Mouse (Mus musculus) midbrain, embryonic 12.5 days (tissue): ENCODE results near the gene 1700113H08Rik. TPM values are rescaled to one million over a fixed set of nuclear protein-coding genes. Genes with fewer than 3 reads are reported as not detected.

Experiments used
- ATAC-seq: fragments of 200-750 bp; cut with Nextera tagmentation; 2 replicates; pipeline ENCODE4 v1.8.0; 2017; ENCODE audit warnings: low read depth, moderate TSS enrichment, moderate library complexity; ENCODE audit not compliant: low FRiP score
- H3K27ac ChIP-seq: fragments of 300-500 bp; sonication (generic); replicated peaks from 2 replicates; pipeline ENCODE4 v1.5.1; 2016; ENCODE audit warnings: mild to moderate bottlenecking
- H3K27me3 ChIP-seq: fragments of 300-500 bp; sonication (generic); 2 replicates; pipeline ENCODE4 v1.6.1; 2016; ENCODE audit warnings: mild to moderate bottlenecking
- H3K36me3 ChIP-seq: fragments of 300-500 bp; sonication (generic); 2 replicates; pipeline ENCODE4 v1.6.1; 2016
- H3K4me1 ChIP-seq: fragments of 300-500 bp; sonication (generic); 2 replicates; pipeline ENCODE4 v1.6.1; 2016
- H3K4me2 ChIP-seq: fragments of 300-500 bp; sonication (generic); replicated peaks from 2 replicates; pipeline ENCODE4 v1.6.1; 2016; ENCODE audit warnings: mild to moderate bottlenecking, moderate library complexity
- H3K4me3 ChIP-seq: fragments of 300-500 bp; sonication (generic); 2 replicates; pipeline ENCODE4 v1.5.1; 2016; ENCODE audit warnings: mild to moderate bottlenecking
- H3K9ac ChIP-seq: fragments of 300-500 bp; sonication (generic); replicated peaks from 2 replicates; pipeline ENCODE4 v1.6.1; 2016; ENCODE audit warnings: mild to moderate bottlenecking, moderate library complexity
- H3K9me3 ChIP-seq: fragments of 300-500 bp; sonication (generic); 2 replicates; pipeline ENCODE4 v1.6.1; 2016; ENCODE audit warnings: mild to moderate bottlenecking
- WGBS: fragments of 180-500 bp; shearing (Covaris S2); methylation state at CpG from one replicate; pipeline ENCODE4 v1.1.7; 2016; 5-methylcytosine and 5-hydroxymethylcytosine counted together
- polyA plus RNA-seq: library from polyadenylated mRNA; unstranded; fragments of >200 nt; fragmentation: Nextera tagmentation; extraction: Ambion mirVana; gene quantifications from 2 replicates; pipeline ENCODE4 v1.2.1, GENCODE M21; 2016

1700113H08Rik gene
- polyA plus RNA-seq, 1 experiment from 2014 or later, result 0.56 TPM

DNA sequence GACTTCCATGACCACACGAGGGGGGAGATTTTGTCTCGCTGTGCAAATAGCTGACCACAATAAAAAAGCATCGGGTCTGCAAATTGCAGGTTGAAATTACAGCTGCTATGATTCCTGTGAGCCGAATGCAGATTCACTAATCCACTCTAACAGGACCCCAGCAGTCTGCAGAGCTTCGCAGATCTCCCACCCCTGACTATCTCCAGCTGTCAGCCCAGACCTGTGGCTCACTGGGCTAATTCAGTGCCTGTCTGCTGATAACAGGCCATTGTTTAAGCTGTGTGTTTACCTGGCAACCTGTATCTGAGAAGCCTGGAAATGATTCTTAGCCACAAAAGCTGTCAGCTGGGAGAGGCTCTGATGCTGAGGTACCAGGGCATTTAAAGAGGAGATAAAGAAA is 20.8 kb upstream of the 1700113H08Rik start:
- Histone ChIP-seq H3K4me1 (peaks cover 32% of the 10 kb centered on the region), H3K9me3 (no peaks in the 10 kb centered on the region), H3K4me3 (no peak overlapping the region), H3K27me3 (no peaks in the 10 kb centered on the region), H3K27ac (no peak overlapping the region; the same call in 1 of the 2 replicates), H3K36me3 (no peaks in the 10 kb centered on the region), H3K4me2 (no peak overlapping the region), H3K9ac (no peak overlapping the region)
- ATAC-seq, result peak; percentile 78
- WGBS, result 33% methylated on average over 5 of the region's 5 CpGs

GRCm38 (mm10) chr10:87039340-87039739 is 18.5 kb upstream of the 1700113H08Rik start:
- 87% methylated on average over 6 of the region's 6 CpGs for WGBS
- Histone ChIP-seq H3K36me3 (no peaks in the 10 kb centered on the region), H3K4me2 (no peak overlapping the region), H3K9me3 (no peaks in the 10 kb centered on the region), H3K4me3 (no peak overlapping the region), H3K27ac (no peak overlapping the region), H3K27me3 (peaks cover 5% of the 10 kb centered on the region; the same call in 1 of the 2 replicates), H3K4me1 (peaks cover 32% of the 10 kb centered on the region), H3K9ac (no peak overlapping the region)
- no peak for ATAC-seq

- no peak for ATAC-seq
- Histone ChIP-seq H3K4me3 (no peak overlapping the region), H3K4me1 (peaks cover 32% of the 10 kb centered on the region), H3K4me2 (no peak overlapping the region), H3K9me3 (no peaks in the 10 kb centered on the region), H3K9ac (no peak overlapping the region), H3K36me3 (no peaks in the 10 kb centered on the region), H3K27ac (no peak overlapping the region), H3K27me3 (peaks cover 5% of the 10 kb centered on the region; the same call in 1 of the 2 replicates)
- WGBS, result 79% methylated on average over 3 of the region's 3 CpGs
Observed at GRCm38 (mm10) chr10:87039800-87040199, 18.0 kb upstream of the 1700113H08Rik start.

DNA sequence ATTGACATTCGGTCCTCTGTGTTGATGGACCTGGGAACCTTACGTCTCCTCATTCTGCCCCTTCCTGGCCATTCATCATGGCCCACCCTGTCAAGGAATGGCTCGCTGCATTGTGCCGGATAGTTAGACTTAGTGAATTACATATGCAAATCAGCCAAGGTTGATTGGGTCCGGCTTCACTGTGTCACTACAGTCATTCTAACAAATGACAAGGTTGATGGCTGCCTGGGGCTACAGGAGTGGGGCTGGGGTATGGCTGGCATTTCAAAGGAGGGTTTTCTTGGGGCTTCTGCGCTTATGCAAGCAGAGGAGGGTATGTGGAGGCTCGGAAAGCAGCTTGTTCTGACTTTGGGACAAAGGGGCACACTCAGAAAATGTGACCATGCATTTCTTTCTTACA is 16.6 kb upstream of the 1700113H08Rik start:
- ATAC-seq, result no peak
- no peak overlapping the region for H3K4me2 ChIP-seq
- peaks cover 34% of the 10 kb centered on the region for H3K4me1 ChIP-seq
- H3K9me3 ChIP-seq, result no peaks in the 10 kb centered on the region
- WGBS, result 74% methylated on average over 7 of the region's 7 CpGs
- peaks cover 5% of the 10 kb centered on the region; the same call in 1 of the 2 replicates for H3K27me3 ChIP-seq
- H3K36me3 ChIP-seq, result no peaks in the 10 kb centered on the region
- no peak overlapping the region for H3K4me3 ChIP-seq
- H3K27ac ChIP-seq, result no peak overlapping the region
- no peak overlapping the region for H3K9ac ChIP-seq

- Histone ChIP-seq H3K4me3 (no peak overlapping the region), H3K9me3 (no peaks in the 10 kb centered on the region), H3K27ac (no peak overlapping the region), H3K27me3 (peaks cover 5% of the 10 kb centered on the region; the same call in 1 of the 2 replicates), H3K4me2 (no peak overlapping the region), H3K36me3 (no peaks in the 10 kb centered on the region), H3K9ac (no peak overlapping the region), H3K4me1 (peaks cover 26% of the 10 kb centered on the region)
- WGBS, result 73% methylated on average over 3 of the region's 3 CpGs
- ATAC-seq, result no peak
Observed at GRCm38 (mm10) chr10:87045273-87045672, 12.6 kb upstream of the 1700113H08Rik start.

- WGBS, result 8% methylated on average over 6 of the region's 6 CpGs
- no peak overlapping the region for H3K4me3 ChIP-seq
- no peak overlapping the region for H3K9ac ChIP-seq
- H3K9me3 ChIP-seq, result no peaks in the 10 kb centered on the region
- peak; percentile 79 for ATAC-seq
- peak overlapping the region; percentile 76 for H3K27ac ChIP-seq
- H3K36me3 ChIP-seq, result no peaks in the 10 kb centered on the region
- H3K4me1 ChIP-seq, result peaks cover 23% of the 10 kb centered on the region
- H3K4me2 ChIP-seq, result no peak overlapping the region; the same call in 1 of the 2 replicates
- peaks cover 5% of the 10 kb centered on the region; the same call in 1 of the 2 replicates for H3K27me3 ChIP-seq
Observed at GRCm38 (mm10) chr10:87046469-87046868, 11.4 kb upstream of the 1700113H08Rik start.

DNA sequence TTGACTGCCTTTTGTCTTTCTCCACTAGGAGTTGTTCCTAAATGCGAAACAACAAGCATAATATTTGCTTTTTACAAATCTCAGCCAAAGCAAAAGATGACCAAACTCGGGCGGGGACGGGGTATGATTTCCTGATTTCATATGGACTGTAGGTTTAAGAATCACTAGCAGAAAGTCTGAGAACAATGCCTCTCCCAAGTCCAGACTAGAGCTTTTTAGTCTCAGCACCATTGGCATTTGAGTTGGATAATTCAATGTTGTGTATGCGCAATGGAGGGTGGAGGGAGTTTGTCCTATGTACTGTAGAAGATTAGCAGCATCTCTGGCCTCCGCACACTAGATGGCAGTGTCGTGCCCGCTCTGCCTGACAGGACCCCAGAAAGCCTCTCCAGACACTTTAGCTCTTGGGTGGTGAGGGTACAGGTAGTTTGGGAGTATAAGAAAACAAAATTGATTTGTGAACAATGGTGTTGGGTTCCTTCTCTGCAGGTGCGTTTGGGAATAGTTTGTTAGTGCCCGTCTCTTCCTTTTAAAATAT is 10.8 kb upstream of the 1700113H08Rik start:
- WGBS, result 71% methylated on average over 10 of the region's 10 CpGs
- no peaks in the 10 kb centered on the region for H3K36me3 ChIP-seq
- H3K27ac ChIP-seq, result peak overlapping the region; percentile 42; the same call in 1 of the 2 replicates
- H3K4me1 ChIP-seq, result peaks cover 22% of the 10 kb centered on the region
- H3K4me3 ChIP-seq, result no peak overlapping the region
- no peaks in the 10 kb centered on the region for H3K9me3 ChIP-seq
- H3K9ac ChIP-seq, result no peak overlapping the region
- ATAC-seq, result no peak
- peaks cover 5% of the 10 kb centered on the region; the same call in 1 of the 2 replicates for H3K27me3 ChIP-seq
- H3K4me2 ChIP-seq, result no peak overlapping the region

- H3K9me3 ChIP-seq, result no peaks in the 10 kb centered on the region
- no peak overlapping the region for H3K4me3 ChIP-seq
- no peak for ATAC-seq
- H3K36me3 ChIP-seq, result no peaks in the 10 kb centered on the region
- no peak overlapping the region for H3K9ac ChIP-seq
- H3K27ac ChIP-seq, result no peak overlapping the region
- no peaks in the 10 kb centered on the region for H3K27me3 ChIP-seq
- no peak overlapping the region for H3K4me2 ChIP-seq
- 91% methylated on average over 3 of the region's 3 CpGs for WGBS
- H3K4me1 ChIP-seq, result peaks cover 22% of the 10 kb centered on the region
Observed at GRCm38 (mm10) chr10:87049179-87049578, 8.7 kb upstream of the 1700113H08Rik start.

- H3K9me3 ChIP-seq, result no peaks in the 10 kb centered on the region
- H3K27me3 ChIP-seq, result peaks cover 3% of the 10 kb centered on the region; the same call in 1 of the 2 replicates
- H3K4me1 ChIP-seq, result peaks cover 3% of the 10 kb centered on the region
- 57% methylated on average over 4 of the region's 4 CpGs for WGBS
- no peak overlapping the region for H3K9ac ChIP-seq
- H3K4me2 ChIP-seq, result no peak overlapping the region
- H3K36me3 ChIP-seq, result no peaks in the 10 kb centered on the region
- ATAC-seq, result no peak
- no peak overlapping the region for H3K4me3 ChIP-seq
- no peak overlapping the region for H3K27ac ChIP-seq
Observed at GRCm38 (mm10) chr10:87051714-87052113, 6.1 kb upstream of the 1700113H08Rik start.

GRCm38 (mm10) chr10:87058251-87058925 is 543 bp downstream of the 1700113H08Rik start:
- peak overlapping the region; percentile 36 for H3K4me3 ChIP-seq
- under 1% methylated on average over 33 of the region's 34 CpGs for WGBS
- H3K9ac ChIP-seq, result peak overlapping the region; percentile 54
- peak; percentile 96 for ATAC-seq
- H3K36me3 ChIP-seq, result no peaks in the 10 kb centered on the region
- H3K4me1 ChIP-seq, result peaks cover 23% of the 10 kb centered on the region
- H3K4me2 ChIP-seq, result peak overlapping the region; percentile 60
- H3K9me3 ChIP-seq, result no peaks in the 10 kb centered on the region
- peak overlapping the region; percentile 94 for H3K27ac ChIP-seq
- peaks cover 3% of the 10 kb centered on the region; the same call in 1 of the 2 replicates for H3K27me3 ChIP-seq

- Histone ChIP-seq H3K36me3 (no peaks in the 10 kb centered on the region), H3K4me1 (peaks cover 23% of the 10 kb centered on the region), H3K9ac (peak overlapping the region; percentile 54; the same call in 1 of the 2 replicates), H3K4me2 (peak overlapping the region; percentile 60), H3K27me3 (peaks cover 3% of the 10 kb centered on the region; the same call in 1 of the 2 replicates), H3K4me3 (peak overlapping the region; percentile 36), H3K27ac (peak overlapping the region; percentile 94), H3K9me3 (no peaks in the 10 kb centered on the region)
- WGBS, result 6% methylated on average over 9 of the region's 9 CpGs
- peak; percentile 72 for ATAC-seq
Observed at GRCm38 (mm10) chr10:87058926-87059325, 1.1 kb downstream of the 1700113H08Rik start.

GRCm38 (mm10) chr10:87059447-87059846 is 1.6 kb downstream of the 1700113H08Rik start:
- H3K4me2 ChIP-seq, result no peak overlapping the region
- no peak overlapping the region for H3K9ac ChIP-seq
- WGBS, result 26% methylated on average over 6 of the region's 6 CpGs
- peaks cover 23% of the 10 kb centered on the region for H3K4me1 ChIP-seq
- ATAC-seq, result no peak
- H3K27ac ChIP-seq, result peak overlapping the region; percentile 94
- peaks cover 3% of the 10 kb centered on the region; the same call in 1 of the 2 replicates for H3K27me3 ChIP-seq
- H3K9me3 ChIP-seq, result no peaks in the 10 kb centered on the region
- no peak overlapping the region for H3K4me3 ChIP-seq
- H3K36me3 ChIP-seq, result no peaks in the 10 kb centered on the region
